Mouse (Mus musculus): ENCODE measurements at regions not wholly inside any gene's neighbourhood (a gene's known extent, or its start where the extent isn't known, plus 50 kb on each side); places are given as distances from the start of the nearest gene placed in this dataset.

DNA sequence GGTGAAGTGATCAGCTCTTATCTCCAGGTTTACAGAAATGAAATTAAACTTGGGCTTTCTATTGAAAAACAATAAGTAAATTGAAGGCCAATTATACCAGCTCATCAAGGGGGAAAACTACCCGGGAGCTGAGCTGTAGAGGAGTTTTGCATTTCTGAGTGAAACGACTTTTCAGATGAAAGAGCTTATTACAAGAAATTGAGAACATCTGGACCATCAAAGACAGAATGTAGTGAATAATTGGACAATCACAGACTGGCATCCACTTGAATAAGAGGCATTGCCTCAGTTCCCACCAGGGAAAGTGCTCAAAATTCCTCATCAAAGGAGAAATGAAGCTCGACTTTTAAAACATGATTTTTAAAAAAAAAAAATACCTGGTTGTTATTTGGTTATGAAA, 675.7 kb upstream of the Auts2 start:
- POLR2A ChIA-PET, result no interaction called here
- ATAC-seq (no peak), DNase-seq (ENCODE audit: low read depth, low spot score) (no peak)
- in situ Hi-C loops (cut with MboI; ENCODE audit: low pct_unique_long_range_greater_than_20kb), result no loop called here
- H3K27me3 ChIP-seq, result no peaks in the 10 kb centered on the region
- TF ChIP-seq CTCF (IDR thresholded peaks at IDR 0.05), result no peak
- CTCF ChIA-PET, result interaction anchor here (0.9 kb wide), 1 partner anchor 10 kb away, joined by 3 read pairs; no protein-coding TSS in a partner anchor

DNA sequence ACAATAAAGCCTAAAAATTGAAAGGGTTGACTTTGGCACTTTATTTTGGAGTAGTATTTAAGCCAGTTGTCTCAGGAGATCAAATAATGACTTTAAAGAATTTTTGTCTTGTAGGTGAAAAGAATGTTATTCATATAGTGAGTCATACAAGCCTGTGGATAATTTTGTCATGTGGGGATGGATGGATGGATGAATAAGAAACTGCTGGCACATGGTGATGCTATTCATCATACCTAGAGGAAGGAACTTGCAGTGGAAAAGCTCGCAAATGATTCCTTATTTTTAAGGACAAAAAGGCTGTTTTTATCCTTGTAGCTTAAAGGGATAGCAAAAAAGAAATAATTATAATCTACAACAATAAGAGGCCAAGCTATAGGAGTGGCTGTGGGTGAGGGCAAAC, 655.4 kb upstream of the Auts2 start:
- no peak for TF ChIP-seq CTCF (IDR thresholded peaks at IDR 0.05)
- in situ Hi-C loops (cut with MboI; ENCODE audit: low pct_unique_long_range_greater_than_20kb), result no loop called here
- no peaks in the 10 kb centered on the region for H3K27me3 ChIP-seq
- DNase-seq (ENCODE audit: low read depth, low spot score), result no peak
- ChIA-PET CTCF (no interaction called here), POLR2A (no interaction called here)
- no peak for ATAC-seq

DNA sequence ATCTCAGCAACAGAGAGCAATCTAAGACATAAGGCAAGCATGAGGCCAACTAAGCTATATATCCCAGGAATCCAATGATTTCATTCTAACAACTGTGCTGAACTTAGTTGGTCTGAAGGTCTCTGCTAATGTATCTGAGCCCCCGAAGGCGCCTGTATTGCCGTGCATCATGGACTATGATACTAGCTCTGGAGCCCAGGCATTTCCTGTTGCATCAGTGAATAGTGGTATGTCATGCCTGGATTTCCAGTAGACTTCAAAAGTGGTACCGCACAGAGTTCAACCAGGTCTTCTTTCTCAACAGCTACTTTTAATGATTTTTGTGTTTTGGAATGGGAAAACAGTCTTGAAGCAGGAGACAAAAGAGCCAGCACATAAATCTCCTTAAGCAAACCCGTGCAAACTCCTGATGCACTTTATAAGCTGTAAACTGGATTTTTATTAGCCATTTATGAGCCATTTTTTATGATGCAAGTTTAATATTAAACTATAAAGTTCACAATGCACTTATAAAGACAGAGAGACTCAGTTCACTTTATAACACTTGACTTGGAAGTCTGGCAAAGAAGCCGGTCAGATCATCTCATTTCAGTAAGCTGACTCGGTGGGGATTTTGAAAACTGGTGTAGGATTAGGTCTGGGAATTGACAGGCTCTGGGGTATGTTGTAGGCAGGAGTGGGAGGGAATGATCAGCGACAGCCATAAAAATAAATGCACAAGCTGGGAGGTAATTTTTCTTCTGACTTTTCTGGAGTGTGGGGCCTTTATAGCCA, 646.8 kb upstream of the Auts2 start:
- TF ChIP-seq CTCF (IDR thresholded peaks at IDR 0.05), result no peak
- in situ Hi-C loops (cut with MboI; ENCODE audit: low pct_unique_long_range_greater_than_20kb), result no loop called here
- DNase-seq (ENCODE audit: low read depth, low spot score) (no peak), ATAC-seq (no peak)
- ChIA-PET POLR2A (no interaction called here), CTCF (no interaction called here)
- no peaks in the 10 kb centered on the region for H3K27me3 ChIP-seq

GRCm38 (mm10) chr5:133175636-133176035, 632.5 kb upstream of the Auts2 start:
- ChIA-PET POLR2A (no interaction called here), CTCF (no interaction called here)
- ATAC-seq, result no peak
- no peaks in the 10 kb centered on the region for H3K27me3 ChIP-seq
- TF ChIP-seq CTCF (IDR thresholded peaks at IDR 0.05), result no peak
- DNase-seq (ENCODE audit: low read depth, low spot score), result no peak
- in situ Hi-C loops (cut with MboI; ENCODE audit: low pct_unique_long_range_greater_than_20kb), result no loop called here

DNA sequence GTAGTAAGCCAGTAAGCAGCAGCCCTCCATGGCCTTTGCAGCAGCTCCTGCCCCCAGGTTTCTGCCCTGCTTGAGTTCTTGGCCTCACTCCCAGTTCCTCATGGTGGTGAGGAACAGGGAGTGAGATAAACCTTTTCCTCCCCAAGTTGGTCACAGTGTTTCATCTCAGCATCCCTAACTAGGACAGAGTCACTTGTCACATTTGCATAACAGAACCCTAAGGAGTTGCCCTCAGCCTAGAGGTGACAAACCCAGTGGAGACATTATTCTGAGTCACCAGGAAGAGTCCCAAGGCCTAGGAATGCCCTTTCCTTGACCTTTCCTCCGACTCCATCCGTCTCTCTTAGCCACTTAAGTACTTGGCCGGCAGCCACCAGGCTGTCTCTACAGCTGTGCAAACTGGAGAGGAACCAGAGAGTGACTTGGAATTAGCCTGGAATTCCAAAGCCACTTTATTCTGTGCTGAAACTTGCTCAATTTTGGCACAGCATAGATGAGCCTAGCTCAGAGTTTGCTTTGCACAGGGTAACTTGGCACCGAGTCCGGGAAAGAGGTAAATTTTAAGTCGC, 630.1 kb upstream of the Auts2 start:
- no peak for ATAC-seq
- ChIA-PET CTCF (no interaction called here), POLR2A (no interaction called here)
- no peaks in the 10 kb centered on the region for H3K27me3 ChIP-seq
- no peak for DNase-seq (ENCODE audit: low read depth, low spot score)
- in situ Hi-C loops (cut with MboI; ENCODE audit: low pct_unique_long_range_greater_than_20kb), result no loop called here
- TF ChIP-seq CTCF (IDR thresholded peaks at IDR 0.05), result no peak

GRCm38 (mm10) chr5:133172686-133173085, 629.5 kb upstream of the Auts2 start:
- POLR2A ChIA-PET, result no interaction called here
- in situ Hi-C loops (cut with MboI; ENCODE audit: low pct_unique_long_range_greater_than_20kb), result no loop called here
- CTCF ChIA-PET, result no interaction called here
- H3K27me3 ChIP-seq, result no peaks in the 10 kb centered on the region
- no peak for ATAC-seq
- no peak for DNase-seq (ENCODE audit: low read depth, low spot score)
- no peak for TF ChIP-seq CTCF (IDR thresholded peaks at IDR 0.05)

- DNase-seq (ENCODE audit: low read depth, low spot score) (no peak), ATAC-seq (no peak)
- TF ChIP-seq CTCF (IDR thresholded peaks at IDR 0.05), result no peak
- CTCF ChIA-PET, result no interaction called here
- in situ Hi-C loops (cut with MboI; ENCODE audit: low pct_unique_long_range_greater_than_20kb), result no loop called here
- H3K27me3 ChIP-seq, result no peaks in the 10 kb centered on the region
- POLR2A ChIA-PET, result no interaction called here
Measured at GRCm38 (mm10) chr5:133171266-133171665, 628.1 kb upstream of the Auts2 start.

DNA sequence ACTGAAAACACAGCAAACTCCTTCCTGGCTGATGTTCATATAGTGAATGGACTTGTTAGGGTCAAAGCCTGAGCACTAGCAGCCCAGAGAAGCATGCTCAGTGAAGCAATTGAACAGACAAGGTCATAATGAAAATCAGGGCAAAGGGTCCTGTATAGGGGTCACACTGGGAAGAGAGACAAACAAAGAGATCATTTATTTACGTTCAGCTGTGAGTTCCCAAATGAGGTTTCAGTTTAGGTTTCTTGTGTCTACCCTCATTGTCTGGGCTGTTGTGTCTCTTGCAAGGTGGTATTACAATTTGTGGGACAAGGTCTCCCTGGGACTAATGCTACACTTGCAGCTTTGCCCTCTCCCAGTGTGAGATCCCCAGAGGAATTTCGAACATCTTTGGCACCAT, 624.4 kb upstream of the Auts2 start:
- no peak for DNase-seq (ENCODE audit: low read depth, low spot score)
- CTCF ChIA-PET, result no interaction called here
- H3K27me3 ChIP-seq, result no peaks in the 10 kb centered on the region
- in situ Hi-C loops (cut with MboI; ENCODE audit: low pct_unique_long_range_greater_than_20kb), result no loop called here
- POLR2A ChIA-PET, result no interaction called here
- no peak for TF ChIP-seq CTCF (IDR thresholded peaks at IDR 0.05)
- ATAC-seq, result no peak

DNA sequence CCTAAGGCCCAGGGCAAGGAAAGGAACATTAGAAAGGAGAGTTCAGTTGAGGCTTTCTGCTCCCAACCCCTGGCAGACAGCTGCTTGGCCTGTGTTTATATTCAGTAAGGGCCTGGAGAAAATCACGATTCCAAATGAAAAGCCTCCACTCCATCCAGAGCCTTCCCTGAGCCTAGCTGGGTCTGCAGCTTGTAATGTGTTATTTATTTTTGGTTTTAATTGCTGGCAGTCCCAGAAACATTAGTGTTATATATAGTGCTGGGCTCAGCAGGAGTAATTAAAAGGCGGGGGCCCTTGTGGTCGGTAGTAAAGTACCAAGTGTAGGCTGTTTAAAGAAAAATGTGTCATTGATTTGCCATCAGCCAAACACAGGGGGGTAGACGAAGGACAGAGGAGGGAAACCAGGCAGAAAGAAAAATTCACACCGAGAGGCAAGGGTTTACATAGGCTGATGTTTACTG, 623.9 kb upstream of the Auts2 start:
- TF ChIP-seq CTCF (IDR thresholded peaks at IDR 0.05), result no peak
- ATAC-seq (no peak), DNase-seq (ENCODE audit: low read depth, low spot score) (no peak)
- H3K27me3 ChIP-seq, result no peaks in the 10 kb centered on the region
- POLR2A ChIA-PET, result no interaction called here
- in situ Hi-C loops (cut with MboI; ENCODE audit: low pct_unique_long_range_greater_than_20kb), result no loop called here
- CTCF ChIA-PET, result no interaction called here

DNA sequence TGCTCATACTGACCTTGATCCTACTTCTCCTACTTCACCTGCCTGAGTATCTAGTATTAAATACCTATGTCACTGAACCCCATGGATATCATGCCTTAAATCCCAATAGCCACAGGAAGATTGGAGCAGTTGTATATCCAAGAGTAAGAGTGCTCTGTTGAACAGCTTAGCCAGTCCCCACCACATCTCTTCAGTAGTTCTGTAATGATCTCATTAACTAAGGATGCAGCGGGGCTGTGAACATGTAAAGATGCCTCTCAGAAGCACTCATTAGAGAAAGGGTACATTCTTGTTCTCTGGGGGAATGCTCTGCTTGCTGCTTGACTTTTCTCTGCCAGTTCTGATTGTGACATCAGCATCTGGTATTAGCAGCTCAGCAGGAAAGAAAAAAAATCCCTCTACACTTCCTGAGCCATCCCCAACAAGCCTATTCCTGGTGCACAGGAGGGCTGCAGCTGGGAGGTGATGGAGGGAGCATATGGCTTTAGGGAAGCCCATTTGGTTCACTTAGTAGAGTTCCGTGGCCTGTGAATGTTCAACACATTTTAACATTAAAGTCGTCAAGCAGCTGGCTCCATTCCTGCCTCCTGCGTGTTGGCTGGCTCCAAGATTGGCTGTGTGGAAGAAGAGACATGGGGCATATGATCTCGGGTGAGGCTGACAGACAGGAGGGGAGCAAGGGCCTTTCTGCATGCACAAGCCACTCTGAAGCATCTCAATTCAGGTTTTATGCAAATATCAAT, 613.1 kb upstream of the Auts2 start:
- ATAC-seq (no peak), DNase-seq (ENCODE audit: low read depth, low spot score) (no peak)
- POLR2A ChIA-PET, result no interaction called here
- TF ChIP-seq CTCF (IDR thresholded peaks at IDR 0.05), result no peak
- no peaks in the 10 kb centered on the region for H3K27me3 ChIP-seq
- in situ Hi-C loops (cut with MboI; ENCODE audit: low pct_unique_long_range_greater_than_20kb), result no loop called here
- CTCF ChIA-PET, result no interaction called here

DNA sequence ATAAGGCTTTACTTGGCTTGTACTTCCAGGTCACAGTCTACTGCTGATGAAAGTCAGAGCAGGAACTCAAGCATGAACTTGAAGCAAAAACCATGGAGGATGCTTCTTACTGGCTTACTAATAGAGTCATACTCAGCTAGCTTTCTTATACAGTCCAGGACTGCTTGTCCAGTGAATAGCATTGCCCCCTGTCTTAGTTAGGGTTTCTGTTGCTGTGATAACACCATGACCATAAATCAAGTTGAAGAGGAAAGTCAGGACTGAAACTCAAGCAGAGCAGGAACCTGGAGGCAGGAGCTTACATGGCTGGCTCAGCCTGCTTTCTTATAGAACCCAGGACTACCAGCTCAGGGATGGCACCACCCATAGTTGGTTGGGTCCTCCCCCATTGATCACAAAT, 602.9 kb upstream of the Auts2 start:
- ChIA-PET CTCF (no interaction called here), POLR2A (no interaction called here)
- DNase-seq (ENCODE audit: low read depth, low spot score), result no peak
- no peak for TF ChIP-seq CTCF (IDR thresholded peaks at IDR 0.05)
- in situ Hi-C loops (cut with MboI; ENCODE audit: low pct_unique_long_range_greater_than_20kb), result no loop called here
- H3K27me3 ChIP-seq, result no peaks in the 10 kb centered on the region
- no peak for ATAC-seq
